Mouse (Mus musculus) liver, embryonic 14.5 days (tissue): ENCODE measurements around the gene C2cd3. TPM values are rescaled to one million over a fixed set of nuclear protein-coding genes. Genes with fewer than 3 reads are reported as not detected.

Source experiments
- ATAC-seq: fragments of 200-750 bp; cut with Nextera tagmentation; 2 replicates; pipeline ENCODE4 v1.8.0; 2017; ENCODE audit warnings: moderate number of reproducible peaks, mild to moderate bottlenecking, moderate library complexity; ENCODE audit not compliant: insufficient read depth
- DNase-seq, 3 experiments: peaks; one replicate each; pipeline ENCODE4 v3.0.0-alpha.2; 2012 to 2013; ENCODE audit warnings: low read depth in 3 of 3, low spot score in 3 of 3
- H3K27ac ChIP-seq: fragments of 300-500 bp; sonication (generic); 2 replicates; pipeline ENCODE4 v1.5.1; 2014; ENCODE audit warnings: moderate library complexity, mild to moderate bottlenecking, control low read depth, inconsistent platforms
- H3K27me3 ChIP-seq: fragments of 300-500 bp; sonication (generic); 2 replicates; pipeline ENCODE4 v1.6.1; 2014; ENCODE audit warnings: mild to moderate bottlenecking, low read length, moderate library complexity; ENCODE audit not compliant: control insufficient read depth, insufficient read depth
- H3K36me3 ChIP-seq: fragments of 300-500 bp; sonication (generic); replicated peaks from 2 replicates; pipeline ENCODE4 v1.6.1; 2014; ENCODE audit warnings: low read depth; ENCODE audit not compliant: control insufficient read depth, insufficient read depth
- H3K4me1 ChIP-seq, 2 experiments: fragments of 200-500 bp in 1 of 2; fragments of 300-500 bp in 1 of 2; sonication (generic) in 1 of 2; replicated peaks; 2 replicates each; pipeline ENCODE4 v1.6.1; 2012 to 2014; ENCODE audit warnings: antibody characterized with exemption in 1 of 2, inconsistent platforms in 1 of 2, low read length in 1 of 2; ENCODE audit not compliant: control insufficient read depth in 2 of 2, insufficient read depth in 2 of 2
- H3K4me2 ChIP-seq: fragments of 300-500 bp; sonication (generic); 2 replicates; pipeline ENCODE4 v1.6.1; 2014; ENCODE audit warnings: low read depth, mild to moderate bottlenecking, control low read depth, moderate library complexity
- H3K4me3 ChIP-seq, 2 experiments: fragments of 200-500 bp in 1 of 2; fragments of 300-500 bp in 1 of 2; sonication (generic) in 1 of 2; 2 replicates each; pipeline ENCODE4 v1.5.1; 2012 to 2014; ENCODE audit warnings: low read depth in 2 of 2, low read length in 2 of 2, mild to moderate bottlenecking in 2 of 2, control low read depth in 1 of 2, inconsistent platforms in 1 of 2, moderate library complexity in 1 of 2; ENCODE audit not compliant: insufficient read depth in 1 of 2
- H3K9ac ChIP-seq: fragments of 300-500 bp; sonication (generic); replicated peaks from 2 replicates; pipeline ENCODE4 v1.6.1; 2014; ENCODE audit warnings: mild to moderate bottlenecking, control low read depth, moderate library complexity
- H3K9me3 ChIP-seq: fragments of 300-500 bp; sonication (generic); 2 replicates; pipeline ENCODE4 v1.6.1; 2016; ENCODE audit warnings: low read length, mixed read lengths; ENCODE audit not compliant: control insufficient read depth
- CTCF ChIP-seq: IDR thresholded peaks from 2 replicates; pipeline ENCODE4 v1.5.1; 2016; ENCODE audit warnings: antibody characterized with exemption, low read depth, control low read depth
- EP300 ChIP-seq: IDR thresholded peaks from 2 replicates; pipeline ENCODE4 v1.6.1; 2016; ENCODE audit warnings: antibody characterized with exemption, low read depth
- WGBS: fragments of 180-500 bp; shearing (Covaris S2); extraction: QIAGEN DNeasy Blood & Tissue Kit; methylation state at CpG from one replicate; pipeline ENCODE4 v1.1.7; 2014; ENCODE audit not compliant: insufficient replicate concordance; 5-methylcytosine and 5-hydroxymethylcytosine counted together
- polyA plus RNA-seq, 2 experiments: library from polyadenylated mRNA; depleted of rRNA in 1 of 2; stranded (reverse) in 1 of 2; unstranded in 1 of 2; fragments of >200 nt; fragmentation: Nextera tagmentation in 1 of 2; extraction: Ambion mirVana in 1 of 2; gene quantifications; 2 replicates each; pipeline versions ENCODE4 v1.2.1 to v1.2.3; 2012 to 2014

C2cd3 gene
- polyA plus RNA-seq, 2 experiments: 9.1 to 10.2 TPM

GRCm38 (mm10) chr7:100459862-100460261 is 87.8 kb downstream of the C2cd3 start:
- TF ChIP-seq EP300: no peak
- TF ChIP-seq CTCF: no peak
- H3K9me3 ChIP-seq: no peaks in the 10 kb centered on the region
- peak overlapping the region; percentile 100 for H3K27ac ChIP-seq

GRCm38 (mm10) chr7:100461621-100462151 is 89.7 kb downstream of the C2cd3 start:
- peaks cover 68 to 89% of the 10 kb centered on the region in 2 experiments for H3K4me1 ChIP-seq

More at GRCm38 (mm10) chr7:100459862-100460261, 87.8 kb downstream of the C2cd3 start:
- Histone ChIP-seq H3K4me1 (peaks cover 60 to 71% of the 10 kb centered on the region in 2 experiments), H3K4me2 (no peak overlapping the region), H3K27me3 (no peaks in the 10 kb centered on the region), H3K4me3 (no peak overlapping the region), H3K9ac (peak overlapping the region; percentile 36; the same call in 1 of the 2 replicates), H3K36me3 (peaks cover 37% of the 10 kb centered on the region)
- ATAC-seq (no peak), DNase-seq (no peak)
- WGBS: 83% methylated on average over 3 of the region's 3 CpGs

GRCm38 (mm10) chr7:100463194-100463593 is 91.2 kb downstream of the C2cd3 start:
- TF ChIP-seq EP300 (peak; percentile 86), CTCF (no peak)
- 16% methylated on average over 9 of the region's 9 CpGs for WGBS
- Histone ChIP-seq H3K9me3 (no peaks in the 10 kb centered on the region), H3K4me2 (peak overlapping the region; percentile 80), H3K4me1 (peaks cover 70 to 90% of the 10 kb centered on the region in 2 experiments), H3K9ac (peak overlapping the region; percentile 94), H3K36me3 (peaks cover 31% of the 10 kb centered on the region), H3K27me3 (no peaks in the 10 kb centered on the region), H3K4me3 (peak overlapping the region; percentile 24 to 42), H3K27ac (peak overlapping the region; percentile 100)
- DNase-seq: peak; percentile 87 to 88 (median 87)
- peak; percentile 40 for ATAC-seq

More at GRCm38 (mm10) chr7:100461621-100462151, 89.7 kb downstream of the C2cd3 start:
- ATAC-seq (no peak), DNase-seq (no peak)
- Histone ChIP-seq H3K4me3 (no peak overlapping the region), H3K36me3 (peaks cover 31% of the 10 kb centered on the region), H3K27me3 (no peaks in the 10 kb centered on the region), H3K9me3 (no peaks in the 10 kb centered on the region), H3K4me2 (no peak overlapping the region), H3K9ac (no peak overlapping the region; the same call in 1 of the 2 replicates), H3K27ac (peak overlapping the region; percentile 100)
- 49% methylated on average over 6 of the region's 6 CpGs for WGBS
- TF ChIP-seq CTCF (no peak), EP300 (no peak)

- Histone ChIP-seq H3K27me3 (no peaks in the 10 kb centered on the region), H3K36me3 (peaks cover 31% of the 10 kb centered on the region), H3K4me2 (peak overlapping the region; percentile 80), H3K9me3 (no peaks in the 10 kb centered on the region), H3K9ac (peak overlapping the region; percentile 94), H3K4me3 (peak overlapping the region; percentile 24 to 76; a peak in 3 of 4 replicates), H3K27ac (peak overlapping the region; percentile 100), H3K4me1 (peaks cover 71 to 91% of the 10 kb centered on the region in 2 experiments)
- WGBS: 69% methylated on average over 10 of the region's 10 CpGs
- ATAC-seq: no peak
- no peak for DNase-seq
- TF ChIP-seq CTCF: no peak
- no peak for TF ChIP-seq EP300
Observed at GRCm38 (mm10) chr7:100463757-100464156, 91.7 kb downstream of the C2cd3 start.

GRCm38 (mm10) chr7:100464248-100464647 is 92.2 kb downstream of the C2cd3 start:
- no peaks in the 10 kb centered on the region for H3K27me3 ChIP-seq
- H3K4me2 ChIP-seq: peak overlapping the region; percentile 80
- peaks cover 31% of the 10 kb centered on the region for H3K36me3 ChIP-seq
- no peaks in the 10 kb centered on the region for H3K9me3 ChIP-seq
- peak overlapping the region; percentile 4 to 76; a peak in 3 of 4 replicates for H3K4me3 ChIP-seq
- WGBS: 92% methylated on average over 7 of the region's 7 CpGs
- ATAC-seq: no peak
- no peak for TF ChIP-seq EP300
- peak overlapping the region; percentile 94 for H3K9ac ChIP-seq
- no peak for DNase-seq
- H3K27ac ChIP-seq: peak overlapping the region; percentile 100
- peaks cover 71 to 92% of the 10 kb centered on the region in 2 experiments for H3K4me1 ChIP-seq
